Mouse (Mus musculus) left cerebral cortex, adult 8-10 months (tissue): ENCODE measurements around the gene Rps6ka2. TPM values are rescaled to one million over a fixed set of nuclear protein-coding genes. Genes with fewer than 3 reads are reported as not detected.
"Not testable (repeated sequence)": the region's sequence is repeated elsewhere in the genome, so short reads cannot be mapped to it uniquely, and the experiment has no call there.

Experiments used
- DNase-seq, 2 experiments: peaks; one replicate each; pipeline ENCODE4 v3.0.0; 2022; ENCODE audit warnings: low spot score in 2 of 2
- total RNA-seq, 4 experiments: library from RNA; stranded (reverse); gene quantifications; 2 replicates each; pipeline ENCODE4 v1.2.4; 2022

The Rps6ka2 gene
- total RNA-seq, 4 experiments from 2014 or later, result 49.6 to 57.2 (median 50.4) TPM

DNA sequence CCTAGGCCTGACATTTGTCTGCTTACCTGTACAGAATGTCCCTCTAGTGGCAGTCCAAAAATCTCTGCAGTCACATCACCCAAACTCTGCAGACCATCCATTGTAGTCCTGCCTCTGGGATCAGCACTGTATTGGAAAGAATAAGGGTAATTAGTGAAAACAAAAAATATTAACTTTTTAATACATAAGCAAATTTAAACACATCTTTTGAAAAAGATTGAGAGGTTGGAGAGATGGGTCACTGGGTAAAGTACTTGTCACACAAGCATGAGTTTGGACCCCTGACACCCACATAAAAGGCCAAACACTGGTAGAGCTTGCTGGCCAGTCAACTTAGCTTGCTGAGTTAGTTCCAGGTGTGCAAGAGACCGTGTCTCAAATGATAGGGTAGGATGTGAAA lies 182.7 kb downstream of the Rps6ka2 start, which contains the start of gene Ttll2:
Ttll2 (minus strand) TSS at position 101 of the 400 bp plus-strand sequence.
- not testable (repeated sequence) for DNase-seq

Other genes with a start within 250 kb of the Rps6ka2 start
- 10 to 100 TPM; 27.0 to 29.7 (median 28.7) TPM for gene Rsph3b, start 221.4 kb upstream of the Rps6ka2 start, total RNA-seq
- 10 to 100 TPM; 28.7 to 32.4 (median 29.2) TPM for gene Tagap1, start 209.0 kb upstream of the Rps6ka2 start, total RNA-seq
- gene Rnaset2b, start 199.5 kb upstream of the Rps6ka2 start, total RNA-seq, result 10 to 100 TPM; 47.5 to 62.4 (median 55.7) TPM
- gene Gm49721, start 191.2 kb upstream of the Rps6ka2 start, total RNA-seq, result 1 to 10 TPM in 1 of 4 experiments, under 1 TPM in 3; 0.23 to 1.3 (median 0.61) TPM
- gene Gm1604a, start 144.5 kb upstream of the Rps6ka2 start, total RNA-seq, result 1 to 10 TPM in 3 of 4 experiments, under 1 TPM in 1; 0.68 to 2.5 (median 1.8) TPM
- gene Tcp10a, start 154.5 kb downstream of the Rps6ka2 start, total RNA-seq, result under 1 TPM in 1 of 4 experiments, not detected in 3; 0.27 TPM
- gene Ttll2, start 182.6 kb downstream of the Rps6ka2 start, total RNA-seq, result not detected
- gene Gm49630, start 201.9 kb downstream of the Rps6ka2 start, total RNA-seq, result not detected
- gene Unc93a2, start 215.3 kb downstream of the Rps6ka2 start, total RNA-seq, result under 1 TPM in 1 of 4 experiments, not detected in 3; 0.17 TPM